Mouse (Mus musculus) kidney, postnatal 0 days (tissue): ENCODE measurements around the gene Gtf3c4. TPM values are rescaled to one million over a fixed set of nuclear protein-coding genes. Genes with fewer than 3 reads are reported as not detected.

Experiments used
- ATAC-seq: fragments of 200-750 bp; cut with Nextera tagmentation; replicated peaks from 2 replicates; pipeline ENCODE4 v1.8.0; 2017; ENCODE audit warnings: low read depth, moderate number of reproducible peaks, moderate TSS enrichment, moderate library complexity; ENCODE audit not compliant: low FRiP score
- DNase-seq: peaks from one replicate; pipeline ENCODE4 v3.0.0-alpha.2; 2016; ENCODE audit warnings: low spot score
- H3K27ac ChIP-seq: fragments of 300-500 bp; sonication (generic); 2 replicates; pipeline ENCODE4 v1.5.1; 2014; ENCODE audit warnings: mild to moderate bottlenecking
- H3K27me3 ChIP-seq: fragments of 300-500 bp; sonication (generic); 2 replicates; pipeline ENCODE4 v1.6.1; 2014; ENCODE audit warnings: low read length, mixed read lengths; ENCODE audit not compliant: insufficient read depth
- H3K36me3 ChIP-seq: fragments of 300-500 bp; sonication (generic); 2 replicates; pipeline ENCODE4 v1.6.1; 2014; ENCODE audit warnings: low read length, mixed read lengths; ENCODE audit not compliant: insufficient read depth
- H3K4me1 ChIP-seq: fragments of 300-500 bp; sonication (generic); replicated peaks from 2 replicates; pipeline ENCODE4 v1.6.1; 2014; ENCODE audit warnings: antibody characterized with exemption, low read length, mixed read lengths; ENCODE audit not compliant: insufficient read depth
- H3K4me2 ChIP-seq: fragments of 300-500 bp; sonication (generic); 2 replicates; pipeline ENCODE4 v1.6.1; 2014; ENCODE audit warnings: mild to moderate bottlenecking, low read length, moderate library complexity, mixed read lengths
- H3K4me3 ChIP-seq: fragments of 300-500 bp; sonication (generic); replicated peaks from 2 replicates; pipeline ENCODE4 v1.5.1; 2014; ENCODE audit warnings: low read depth, low read length
- H3K9ac ChIP-seq: fragments of 300-500 bp; sonication (generic); 2 replicates; pipeline ENCODE4 v1.6.1; 2014; ENCODE audit warnings: low read depth, low read length
- H3K9me3 ChIP-seq: fragments of 300-500 bp; sonication (generic); replicated peaks from 2 replicates; pipeline ENCODE4 v1.6.1; 2016; ENCODE audit warnings: low read length, inconsistent platforms, mixed read lengths
- CTCF ChIP-seq: IDR thresholded peaks from 2 replicates; pipeline ENCODE4 v1.5.1; 2016; ENCODE audit warnings: antibody characterized with exemption, low read depth, mild to moderate bottlenecking, moderate library complexity
- whole genome bisulfite sequencing: fragments of 180-500 bp; shearing (Covaris S2); extraction: QIAGEN DNeasy Blood & Tissue Kit; methylation state at CpG from one replicate; pipeline ENCODE4 v1.1.7; 2014; 5-methylcytosine and 5-hydroxymethylcytosine counted together
- polyA plus RNA-seq: library from polyadenylated mRNA; unstranded; fragments of >200 nt; fragmentation: Nextera tagmentation; extraction: Ambion mirVana; gene quantifications from 2 replicates; pipeline ENCODE4 v1.2.1, GENCODE M21; 2015

Gtf3c4 gene
- polyA plus RNA-seq, 1 experiment from 2014 or later, result 9.9 TPM

DNA sequence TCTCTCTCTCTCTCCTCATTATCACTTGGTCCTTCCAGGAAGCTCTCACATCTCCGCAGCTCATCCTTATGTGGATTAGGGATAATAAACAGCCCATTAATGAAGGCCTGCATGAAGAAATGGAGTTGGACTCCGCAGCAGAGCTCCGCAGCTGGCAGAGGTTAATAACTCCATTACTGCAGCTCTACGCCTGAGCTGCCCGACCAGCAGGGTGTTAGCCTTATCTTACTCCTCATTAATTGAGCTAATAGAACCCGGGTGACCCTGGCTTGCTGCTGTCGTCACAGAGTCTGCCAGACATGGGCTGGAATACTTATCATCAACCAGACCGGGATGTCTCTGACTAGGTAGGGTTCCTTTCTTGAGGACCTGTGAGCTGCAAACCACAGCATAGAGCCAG is 66.1 kb downstream of the Gtf3c4 start:
- ATAC-seq, result no peak
- DNase-seq, result no peak
- Histone ChIP-seq H3K4me2 (no peak overlapping the region), H3K9ac (no peak overlapping the region), H3K27ac (no peak overlapping the region), H3K4me3 (no peak overlapping the region), H3K27me3 (no peaks in the 10 kb centered on the region), H3K36me3 (no peaks in the 10 kb centered on the region), H3K4me1 (0 out of 2 replicates have a peak, but pooled peaks cover 4% of the 10 kb centered on the region), H3K9me3 (no peaks in the 10 kb centered on the region)
- no peak for TF ChIP-seq CTCF
- 55% methylated on average over 8 of the region's 8 CpGs for WGBS

Other genes with a start within 250 kb of the Gtf3c4 start
- gene Gfi1b, start 218.4 kb downstream of the Gtf3c4 start, polyA plus RNA-seq, result 0.09 TPM in 1 of 2 replicates, not detected in the other
- 9.5 and 10.6 TPM in 2 replicates for gene Tsc1, start 199.1 kb downstream of the Gtf3c4 start, polyA plus RNA-seq
- gene Spaca9, start 140.6 kb downstream of the Gtf3c4 start, polyA plus RNA-seq, result 2.0 and 2.5 TPM in 2 replicates
- gene Ak8, start 140.2 kb downstream of the Gtf3c4 start, polyA plus RNA-seq, result 1.2 and 1.3 TPM in 2 replicates
- 8.7 and 9.7 TPM in 2 replicates for gene Ddx31, start within 50 bp of the Gtf3c4 start, polyA plus RNA-seq
- gene Barhl1, start 76.3 kb upstream of the Gtf3c4 start, polyA plus RNA-seq, result not detected in 2 replicates
- gene Cfap77, start 214.7 kb upstream of the Gtf3c4 start, polyA plus RNA-seq, result 0.14 and 0.36 TPM in 2 replicates
- gene Ttf1, start 219.9 kb upstream of the Gtf3c4 start, polyA plus RNA-seq, result 6.6 and 7.0 TPM in 2 replicates